Mouse (Mus musculus) kidney, postnatal 36 days (tissue): Measurements from ENCODE around the gene Cpne9.
A peak's percentile ranks its signal among the peaks of the same experiment; 100 is the strongest.

ENCODE experiments used
- DNase-seq, 2 experiments: peaks; one replicate each; pipeline ENCODE4 v3.0.0; 2021 to 2022; ENCODE audit warnings: mixed read lengths in 2 of 2

Gene Cpne9

DNA sequence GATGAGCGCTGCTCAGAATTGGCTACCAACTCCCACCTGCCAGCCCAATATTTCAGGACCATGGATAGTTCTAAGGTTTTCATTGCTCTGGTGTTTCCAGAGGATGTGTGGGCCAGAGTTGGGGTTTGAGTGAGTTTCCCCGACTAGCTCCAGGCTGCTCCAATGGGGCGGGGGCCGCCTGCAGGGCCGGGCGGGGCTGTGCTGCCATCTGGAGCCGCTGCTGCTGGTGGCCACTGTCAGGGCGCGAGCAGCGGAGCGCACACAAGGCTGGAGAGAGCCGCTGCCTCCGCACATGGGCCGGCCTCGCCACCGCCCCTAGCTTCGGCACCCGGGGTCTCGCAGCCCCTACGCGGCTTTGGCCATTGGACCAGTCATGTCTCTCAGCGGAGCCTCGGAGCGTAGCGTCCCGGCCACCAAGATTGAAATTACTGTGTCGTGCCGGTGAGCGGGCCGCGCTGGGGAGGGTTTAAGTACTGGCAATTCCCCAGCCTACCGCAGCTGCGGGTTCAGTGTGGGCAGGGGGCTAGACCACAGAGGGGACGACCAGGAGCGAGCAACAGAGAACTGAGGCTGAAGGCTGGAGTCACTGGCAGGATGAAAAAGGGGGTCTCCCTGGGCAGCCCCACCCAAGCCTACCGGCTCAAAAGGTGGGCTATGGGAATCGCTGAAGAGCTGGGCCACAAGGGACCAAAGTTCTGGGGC is at the start of gene Cpne9:
Gene Cpne9 (plus strand): TSS at position 207 of the 702 bp plus-strand sequence.
- DNase-seq: peak; percentile 19 to 27

DNA sequence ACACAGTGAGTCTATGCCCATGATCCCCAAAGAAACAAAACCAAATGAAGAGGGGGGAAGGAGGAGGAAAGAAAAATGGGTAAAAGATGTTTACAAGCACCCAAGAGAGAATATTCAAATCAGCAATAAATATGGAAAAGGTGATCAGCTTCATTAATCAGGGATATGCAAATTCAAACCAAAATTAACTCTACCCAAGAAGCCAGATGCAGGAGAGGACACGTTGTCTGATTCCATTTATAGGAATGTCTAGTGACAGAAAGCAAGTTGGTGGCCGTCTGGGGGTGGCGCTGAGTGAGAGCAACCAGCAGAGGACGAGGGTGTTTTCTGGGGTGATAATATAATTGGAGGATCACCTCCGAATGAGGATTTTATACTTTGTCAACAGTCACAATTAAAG is 47.0 kb upstream of the Cpne9 start:
- no peak for DNase-seq

DNA sequence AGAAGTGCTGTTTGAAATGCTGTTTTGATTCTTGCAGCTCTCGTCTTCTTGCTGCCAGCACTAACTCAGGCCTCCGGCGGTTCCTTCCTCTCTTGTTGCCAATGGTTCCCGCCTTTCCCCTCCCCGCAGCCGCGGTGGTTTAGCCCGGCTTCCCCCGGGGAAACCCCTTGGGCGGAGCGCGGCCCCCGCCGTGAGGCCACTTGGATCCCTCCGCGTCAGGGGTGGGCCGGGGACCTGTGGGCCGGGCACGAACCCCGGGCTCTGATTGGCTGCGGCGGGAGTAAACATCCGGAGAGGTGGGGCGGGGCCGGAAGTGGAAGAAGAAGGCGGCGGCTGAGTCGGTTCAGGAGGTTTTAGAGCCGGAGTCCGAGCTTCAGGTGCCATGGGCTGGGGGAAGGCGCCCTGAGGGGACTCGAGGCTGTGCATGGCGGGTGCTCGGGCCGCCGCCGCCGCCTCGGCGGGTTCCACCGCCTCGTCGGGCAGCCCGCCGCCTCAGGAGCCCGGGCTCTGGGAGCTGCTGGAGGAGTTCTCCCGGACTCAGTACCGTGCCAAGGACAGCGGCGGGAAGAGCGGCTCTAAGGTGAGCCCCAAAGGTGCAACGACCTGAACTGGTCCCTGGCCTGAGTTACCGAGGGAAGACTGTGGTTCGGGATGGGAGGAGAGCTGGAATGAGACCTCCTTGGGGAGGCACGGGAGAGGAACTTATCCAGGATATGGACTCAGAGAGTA is 44.4 kb upstream of the Cpne9 start, which contains the start of gene Mtmr14:
Gene Mtmr14 (plus strand): TSS at position 302 of the 729 bp plus-strand sequence.
- peak; percentile 99 for DNase-seq

DNA sequence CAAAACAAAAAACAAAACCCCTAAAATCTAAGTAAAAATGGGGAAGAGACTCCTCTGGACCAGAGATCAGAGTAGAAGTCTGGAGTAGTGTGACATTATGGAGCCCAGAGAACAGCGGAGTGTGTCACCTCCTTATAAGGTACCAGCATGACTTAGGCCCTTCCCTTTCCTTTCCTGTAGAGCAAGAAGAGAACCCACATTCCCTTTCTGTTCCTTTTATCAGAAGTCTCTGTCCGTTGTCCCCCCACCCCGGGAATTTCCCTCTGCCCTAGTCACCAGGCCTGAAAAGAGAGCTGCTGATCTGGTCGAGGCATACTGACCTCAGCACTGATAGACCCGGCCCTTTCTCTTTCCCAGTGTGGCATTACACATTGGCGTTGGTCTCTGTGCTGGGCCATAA is 43.7 kb upstream of the Cpne9 start:
- peak in 1 of 2 experiments; percentile 25 for DNase-seq

DNA sequence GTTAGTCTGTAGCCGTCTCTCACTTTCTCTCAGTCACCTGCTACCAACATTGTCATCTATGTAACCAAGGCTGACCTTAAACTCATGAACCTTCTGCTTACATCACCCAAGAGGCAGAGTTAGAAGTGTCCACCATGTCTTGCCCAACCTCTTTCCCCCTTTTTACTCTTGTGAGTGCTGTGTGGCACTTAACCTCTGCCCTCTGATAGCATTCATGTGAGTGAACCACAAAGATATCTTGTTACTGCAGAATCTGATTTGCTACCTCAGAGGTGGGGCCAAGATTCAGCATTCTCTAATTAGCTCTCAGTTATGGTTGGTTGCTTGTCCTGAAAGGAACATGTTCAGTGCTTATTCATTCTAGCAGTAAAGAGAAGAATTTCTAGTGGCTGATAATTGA is 39.4 kb upstream of the Cpne9 start:
- DNase-seq: peak in 1 of 2 experiments; percentile 1

DNA sequence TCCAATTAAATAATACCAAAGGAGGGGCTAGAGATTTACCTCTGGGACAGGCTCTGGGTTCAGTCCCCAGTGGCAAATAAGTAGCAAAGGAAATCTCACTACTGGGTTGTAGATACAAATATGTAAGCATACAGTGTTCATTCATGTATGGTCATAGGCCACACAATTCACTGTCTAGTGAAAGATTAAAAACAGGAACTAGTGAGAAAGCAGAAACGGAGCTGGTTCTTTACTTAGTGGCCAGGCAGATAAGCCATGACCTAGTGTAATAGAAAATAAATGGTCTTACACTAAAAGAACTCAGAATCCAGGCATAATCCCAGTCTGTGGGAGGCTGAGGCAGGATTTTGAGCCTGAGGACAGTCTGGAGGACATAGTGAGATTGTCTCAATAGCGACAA is 36.5 kb upstream of the Cpne9 start:
- no peak for DNase-seq

DNA sequence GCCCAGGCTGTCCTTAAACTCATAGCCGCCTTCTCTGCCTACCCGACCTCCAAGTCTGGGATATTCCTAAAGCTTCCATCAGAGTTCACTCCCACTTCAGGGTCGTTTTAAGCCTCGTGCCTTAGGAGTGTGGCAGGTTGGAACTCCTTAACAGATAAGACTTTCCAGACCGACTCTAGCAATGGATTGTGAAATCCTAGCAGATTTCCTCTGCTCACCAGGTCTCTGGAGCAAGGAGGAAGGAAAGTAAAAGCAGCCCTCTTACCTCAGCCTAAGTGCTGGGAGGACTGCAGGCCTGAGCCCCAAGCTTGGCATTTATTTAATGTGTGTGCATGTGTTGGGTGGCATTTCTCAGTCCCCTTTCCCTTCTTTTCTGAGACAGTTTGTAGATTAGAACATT is 31.3 kb upstream of the Cpne9 start:
- no peak for DNase-seq

DNA sequence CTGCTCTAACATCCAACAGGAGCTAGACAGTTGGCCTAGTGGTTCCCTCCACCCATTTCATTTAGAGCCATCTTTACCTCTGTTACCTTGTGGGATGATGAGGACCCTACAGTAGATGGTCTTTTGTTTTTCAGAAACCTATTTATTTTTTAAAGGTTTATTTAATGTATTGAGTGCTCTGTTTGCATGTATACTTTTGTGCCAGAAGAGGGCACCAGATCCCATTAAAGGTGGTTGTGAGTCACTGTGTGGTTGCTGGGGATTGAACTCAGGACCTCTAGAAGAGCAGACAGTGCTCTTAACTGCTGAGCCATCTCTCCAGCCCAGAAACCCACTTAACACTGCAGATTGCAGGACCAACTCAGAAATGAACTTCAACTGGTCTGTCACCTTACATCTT is 30.2 kb upstream of the Cpne9 start:
- no peak for DNase-seq

DNA sequence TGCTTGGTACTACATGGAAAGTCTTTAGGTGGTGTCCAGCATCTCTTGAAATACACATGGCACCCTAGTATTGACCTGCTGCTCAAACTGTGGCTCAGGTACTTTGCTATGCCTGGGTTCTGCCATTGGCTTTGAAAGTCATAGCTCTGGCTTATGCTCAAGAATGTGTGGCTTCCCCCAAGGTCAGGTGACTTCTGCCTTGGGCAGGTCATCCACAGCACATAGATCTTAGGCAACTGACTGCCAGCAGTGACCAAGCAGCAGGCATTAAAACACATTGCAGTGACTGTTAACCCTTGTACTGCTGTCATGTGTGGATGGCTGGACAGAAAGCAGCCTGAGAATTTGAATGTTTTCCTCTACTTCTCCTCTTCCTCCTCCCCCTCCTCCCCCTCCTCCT is 27.2 kb upstream of the Cpne9 start:
- peak; percentile 29 to 43 for DNase-seq

DNA sequence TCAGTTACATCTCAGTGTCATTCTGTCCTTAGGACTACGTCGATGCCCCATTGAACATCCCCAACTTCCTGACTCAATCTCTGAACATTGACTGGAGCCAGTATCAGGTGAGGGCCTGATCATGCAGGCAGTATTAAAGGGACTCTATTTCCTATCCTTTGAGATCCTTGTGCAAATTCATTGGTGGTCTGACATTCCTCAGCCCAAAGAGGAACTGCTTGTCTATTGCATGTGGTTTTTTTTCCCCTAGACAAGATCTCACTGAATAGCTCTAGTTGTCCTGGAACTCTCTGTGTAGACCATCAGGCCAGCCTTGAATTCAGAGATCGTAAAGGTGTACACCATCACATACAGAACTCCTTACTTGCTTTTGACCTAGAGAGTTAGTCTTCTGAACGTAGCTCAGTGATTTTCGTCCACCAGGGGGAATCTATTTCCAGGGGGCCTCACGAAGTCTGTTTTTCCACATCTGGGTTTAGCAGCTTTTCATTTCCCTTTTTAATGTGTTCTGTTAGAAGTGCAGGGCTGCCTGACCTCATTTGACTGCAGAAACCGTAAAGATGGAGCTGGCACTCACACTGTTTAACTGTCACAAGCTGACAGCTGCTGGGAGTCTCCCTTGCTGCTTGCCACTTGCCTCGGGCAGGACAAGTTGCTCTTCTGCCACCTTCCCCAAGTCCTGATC is 20.8 kb upstream of the Cpne9 start:
- no peak for DNase-seq

DNA sequence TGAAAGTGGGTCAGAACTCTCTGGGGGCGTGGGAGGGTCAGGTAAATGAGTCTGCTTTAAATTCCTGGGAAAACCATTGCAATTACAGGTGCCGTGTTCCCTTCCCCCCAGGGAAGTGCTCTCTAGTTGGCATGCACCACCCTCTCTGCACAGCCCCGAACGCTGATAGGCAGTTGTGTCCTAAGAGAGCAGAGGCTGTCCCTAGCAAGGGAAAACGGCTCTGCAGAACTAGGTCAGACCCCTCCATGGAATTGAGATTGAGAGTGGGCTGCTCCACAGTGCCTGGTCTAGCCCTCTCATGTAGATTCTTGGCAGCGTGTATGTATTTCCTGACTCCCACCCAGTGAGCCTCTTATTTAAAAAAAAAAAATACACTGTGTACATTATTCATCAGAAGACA is 18.6 kb upstream of the Cpne9 start:
- DNase-seq: no peak

DNA sequence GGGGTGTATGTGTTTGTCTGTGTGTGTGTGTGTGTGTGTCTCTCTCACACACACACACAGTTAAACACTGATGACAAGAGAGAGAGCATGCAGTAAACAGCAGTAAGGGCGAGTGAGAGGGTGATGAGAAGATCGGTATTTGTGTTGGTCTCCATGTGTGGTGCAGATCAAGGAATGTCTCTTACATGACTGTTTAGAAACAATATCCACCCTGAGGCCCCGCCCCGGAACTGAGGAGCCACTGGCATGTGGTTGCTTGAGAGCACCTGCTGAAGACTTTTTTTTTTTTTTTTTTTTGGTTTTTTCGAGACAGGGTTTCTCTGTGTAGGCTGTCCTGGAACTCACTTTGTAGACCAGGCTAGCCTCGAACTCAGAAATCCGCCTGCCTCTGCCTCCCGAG is 17.7 kb upstream of the Cpne9 start:
- no peak for DNase-seq

DNA sequence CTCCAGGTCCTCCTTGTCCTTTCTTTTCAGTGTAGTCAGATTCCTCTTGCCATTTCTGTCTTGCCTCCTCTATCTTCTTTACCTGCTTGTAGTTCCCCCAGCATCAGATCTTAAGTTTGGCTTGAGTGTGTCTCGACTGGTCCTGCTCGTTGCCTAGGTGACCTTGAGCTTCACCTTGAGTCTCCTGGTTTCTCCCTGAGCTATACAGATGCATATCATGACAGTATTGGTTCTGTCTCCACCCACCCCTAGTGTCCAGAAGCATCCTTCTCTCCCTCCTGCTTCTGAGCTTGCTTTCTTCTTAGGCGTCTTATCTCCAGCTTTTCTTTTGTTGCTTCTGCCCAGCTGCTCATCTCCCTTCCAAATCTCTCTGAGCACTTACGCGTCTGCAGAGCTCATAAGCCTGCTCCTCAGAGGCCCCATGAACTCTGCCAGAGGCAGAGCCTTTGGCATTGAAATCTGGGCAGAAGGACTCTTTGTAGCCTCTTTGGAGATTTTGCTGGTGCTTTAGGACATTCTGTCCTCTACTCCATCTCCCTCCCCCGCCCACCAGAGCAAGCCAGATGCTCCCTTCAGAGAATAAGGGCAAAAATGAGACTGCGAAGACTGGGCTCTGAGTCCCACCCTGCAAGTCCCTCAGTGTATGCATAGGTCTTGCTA is 15.0 kb upstream of the Cpne9 start:
- no peak for DNase-seq

DNA sequence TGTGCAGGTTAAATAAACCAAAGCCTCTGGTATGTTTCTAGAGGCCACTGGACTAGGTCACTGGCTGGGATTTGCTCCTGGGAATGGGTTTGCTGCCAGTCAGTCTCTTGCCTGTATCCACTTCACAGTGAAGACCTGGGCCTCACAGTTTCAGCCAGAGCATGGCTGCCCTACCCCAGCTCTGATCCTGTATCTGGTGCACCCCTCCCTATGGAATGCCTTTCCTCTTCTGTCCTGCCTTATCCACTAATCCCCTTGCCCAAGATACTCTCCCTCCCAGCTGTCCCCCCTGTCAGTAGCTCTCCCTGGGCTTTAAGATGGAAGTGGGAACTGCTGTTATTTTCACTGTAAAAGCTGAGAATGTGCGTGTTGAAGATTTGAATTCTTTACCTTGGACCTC is 14.1 kb upstream of the Cpne9 start:
- DNase-seq: no peak

DNA sequence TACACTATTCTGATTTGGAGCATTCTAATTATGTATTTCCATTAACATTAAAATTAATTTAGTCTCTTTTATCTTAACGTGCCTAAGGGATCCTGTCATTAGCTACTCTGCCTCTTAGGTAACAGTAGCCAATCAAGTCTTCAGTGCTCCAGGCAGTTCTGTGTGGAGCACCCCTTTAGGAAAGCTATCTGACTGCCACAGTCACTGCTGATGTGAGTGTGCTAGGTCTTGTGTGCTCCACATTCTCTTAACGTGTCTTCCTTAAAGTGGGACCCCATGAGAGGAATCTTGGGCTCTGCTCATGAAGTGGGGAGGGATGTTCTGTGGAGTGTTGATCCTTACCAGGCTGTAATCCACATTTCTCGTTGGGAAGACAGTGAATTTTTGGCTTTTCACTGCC is 9.7 kb upstream of the Cpne9 start:
- DNase-seq: no peak

DNA sequence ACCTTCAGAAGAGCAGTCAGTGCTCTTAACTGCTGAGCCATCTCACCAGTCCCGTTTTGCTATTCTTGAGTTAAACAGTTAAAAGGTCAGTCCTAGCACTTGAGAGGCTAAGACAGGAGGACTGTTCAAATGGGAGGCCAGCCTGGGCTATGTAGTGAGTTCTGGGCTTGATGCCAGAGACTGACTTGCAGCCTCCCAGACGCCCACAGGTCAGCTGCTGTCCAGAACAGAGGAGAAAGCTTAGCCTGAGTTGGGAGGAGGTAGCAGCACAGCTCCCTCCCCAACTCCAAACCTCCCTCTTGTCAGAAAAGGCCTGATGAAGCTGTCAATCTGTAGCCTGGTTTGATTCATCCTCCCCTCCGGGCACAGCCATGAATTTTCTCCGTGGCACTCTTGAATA is 5.3 kb upstream of the Cpne9 start:
- no peak for DNase-seq

DNA sequence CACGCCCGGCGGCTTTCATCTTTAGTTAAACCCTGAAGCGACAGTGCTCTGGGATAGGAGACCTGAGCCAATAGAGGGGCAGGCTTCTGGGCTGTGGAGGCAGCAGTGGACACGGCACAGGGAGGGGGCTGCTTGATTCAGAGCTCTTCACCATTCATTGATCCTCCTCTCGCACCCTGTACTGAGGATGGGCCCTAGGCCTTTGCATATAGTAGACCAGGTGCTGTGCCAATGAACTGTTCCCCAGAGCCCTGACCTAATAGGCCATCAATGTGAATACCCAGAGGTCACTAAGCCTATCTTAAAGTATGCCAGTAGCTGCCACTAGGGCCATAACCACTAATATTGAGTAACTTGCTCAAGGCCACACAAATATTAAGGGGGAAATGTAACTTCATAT is 431 bp upstream of the Cpne9 start:
- no peak for DNase-seq

DNA sequence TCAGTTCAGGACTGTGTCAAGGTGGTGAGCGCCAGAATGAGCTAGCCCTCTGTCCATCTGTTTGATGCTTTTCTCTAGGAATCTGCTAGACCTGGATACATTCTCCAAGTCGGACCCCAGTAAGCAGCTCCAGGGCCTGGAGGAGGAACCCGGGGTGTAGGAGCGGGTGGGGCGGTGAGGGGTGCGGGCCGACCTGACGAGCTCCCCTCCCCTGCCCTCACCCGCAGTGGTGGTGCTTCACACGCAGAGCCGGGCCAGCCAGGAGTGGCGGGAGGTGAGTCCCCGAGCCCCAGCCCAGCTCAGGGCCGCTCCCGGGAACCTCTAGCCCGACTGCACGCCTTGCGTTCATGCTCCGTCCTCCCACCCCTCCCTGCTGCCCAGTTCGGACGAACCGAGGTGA is 862 bp downstream of the Cpne9 start:
- DNase-seq: no peak

DNA sequence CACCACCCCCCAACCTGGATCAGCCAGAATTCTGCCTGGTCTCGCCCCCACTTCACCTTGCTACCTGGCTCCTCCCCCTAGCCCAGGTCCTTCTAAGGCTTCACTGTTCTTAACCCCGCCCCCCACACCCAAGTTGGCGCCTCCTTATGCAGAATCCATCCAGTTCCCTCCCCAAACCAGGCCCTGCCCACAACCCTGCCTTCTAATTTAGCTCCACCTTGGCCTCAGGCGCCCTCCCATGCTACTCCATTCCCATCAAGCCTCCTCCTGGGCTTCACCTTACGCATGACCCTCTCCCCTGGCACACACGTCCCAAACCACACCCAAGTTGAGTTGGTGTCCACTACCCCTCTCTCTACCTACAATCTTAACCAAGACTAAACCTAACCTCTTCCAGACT is 1.4 kb downstream of the Cpne9 start:
- peak in 1 of 2 experiments; percentile 2 for DNase-seq

DNA sequence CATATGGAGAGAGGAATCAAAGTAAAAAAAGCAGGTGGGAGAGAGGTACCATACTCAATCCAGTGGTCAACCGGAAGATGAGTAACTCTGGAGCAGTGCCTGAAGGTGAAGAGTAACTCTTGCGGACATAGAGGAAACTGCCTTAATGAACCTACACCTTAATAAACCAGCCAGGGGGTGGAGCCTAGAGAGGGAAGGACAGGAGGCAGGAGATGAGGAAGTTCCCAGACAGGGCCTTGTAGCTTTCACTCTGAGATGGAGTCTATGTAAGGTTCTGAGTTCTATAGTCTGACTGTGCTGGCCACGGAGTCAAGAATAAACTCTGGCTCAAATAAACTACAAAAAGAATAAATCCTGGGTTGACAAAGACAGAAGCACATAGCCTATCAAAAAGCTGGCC is 2.8 kb downstream of the Cpne9 start:
- no peak for DNase-seq

DNA sequence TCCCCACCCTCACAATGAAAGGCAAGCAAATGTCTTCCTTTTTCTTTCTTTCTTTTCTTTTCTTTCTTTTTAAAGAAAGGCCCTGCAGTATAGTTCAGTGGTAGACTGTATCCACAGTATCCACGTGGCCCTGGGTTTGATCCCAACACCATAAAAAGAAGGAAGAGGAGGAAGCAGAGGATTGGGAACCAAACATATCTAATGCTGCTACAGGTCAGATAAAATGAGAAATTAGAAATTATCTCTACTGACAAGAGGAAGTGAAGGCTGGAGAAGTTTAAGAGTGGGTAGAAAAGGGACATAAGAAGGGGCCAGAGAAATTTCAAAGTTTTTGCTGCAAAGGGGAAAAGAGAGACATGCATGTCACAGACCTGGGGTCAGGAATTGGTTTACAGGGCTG is 4.2 kb downstream of the Cpne9 start:
- DNase-seq: no peak

DNA sequence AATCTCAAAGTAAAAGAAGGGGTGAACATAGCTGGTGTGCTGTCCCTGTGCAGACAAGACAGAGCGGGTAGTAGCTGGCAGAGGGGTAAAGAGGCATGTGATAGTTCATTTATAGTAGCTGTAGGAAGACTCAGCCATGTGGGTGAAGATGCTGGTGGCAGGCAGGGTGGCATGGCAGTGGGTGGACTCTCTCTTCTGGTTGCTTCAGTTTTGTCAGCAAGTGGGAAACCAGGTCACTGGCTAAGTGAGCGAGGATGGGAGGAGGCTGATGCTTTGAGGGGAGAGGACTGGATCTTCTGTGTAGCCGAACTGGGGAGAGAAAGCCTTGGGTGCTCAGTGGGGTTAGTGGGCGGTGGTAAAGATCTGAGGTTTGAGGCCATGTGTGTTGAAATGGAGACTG is 5.1 kb downstream of the Cpne9 start:
- DNase-seq: no peak

DNA sequence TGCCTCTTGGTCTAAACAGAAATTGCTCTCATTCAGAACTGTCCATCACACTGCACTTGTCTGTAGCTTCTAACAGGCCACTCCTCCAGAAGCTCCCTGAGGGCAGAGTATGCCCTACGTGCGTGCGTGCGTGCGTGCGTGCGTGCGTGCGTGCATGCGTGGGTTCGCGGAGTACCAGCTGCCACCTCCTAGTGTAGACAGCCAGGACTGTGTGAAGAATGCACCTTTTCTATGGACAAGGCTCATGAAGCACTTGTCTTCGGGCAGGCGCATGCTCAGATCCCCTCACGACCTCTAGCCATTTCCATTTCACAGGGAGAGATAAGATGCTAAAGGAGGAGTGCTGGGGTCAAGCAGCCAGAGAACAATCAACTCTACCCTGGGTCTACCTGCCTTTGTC is 7.2 kb downstream of the Cpne9 start:
- DNase-seq: no peak

DNA sequence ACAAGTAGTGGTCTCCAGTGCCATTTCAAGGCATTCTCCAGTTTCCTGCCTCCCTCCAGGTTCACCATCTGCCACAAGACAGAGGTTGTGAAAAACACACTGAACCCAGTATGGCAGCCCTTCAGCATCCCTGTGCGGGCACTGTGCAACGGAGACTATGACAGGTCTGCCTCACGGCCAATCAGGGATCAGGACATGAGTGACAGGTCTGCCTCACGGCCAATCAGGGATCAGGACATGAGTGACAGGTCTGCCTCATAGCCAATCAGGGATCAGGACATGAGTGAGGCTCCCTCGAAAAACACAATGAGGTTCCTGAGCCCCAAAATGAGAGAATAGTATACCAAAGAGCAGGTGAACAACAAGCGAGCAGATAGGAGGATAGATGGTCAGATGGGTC is 8.2 kb downstream of the Cpne9 start:
- DNase-seq: no peak
